Mouse (Mus musculus) stomach, postnatal 0 days (tissue): ENCODE measurements around the gene Cdkn2aipnl.

ENCODE experiments used
- CTCF ChIP-seq: IDR thresholded peaks from 2 replicates; pipeline ENCODE4 v1.5.1; 2016; ENCODE audit warnings: antibody characterized with exemption, low read depth, mild to moderate bottlenecking, moderate library complexity
- EP300 ChIP-seq: optimal IDR thresholded peaks from 2 replicates; pipeline ENCODE3; 2016; ENCODE audit warnings: antibody characterized with exemption

DNA sequence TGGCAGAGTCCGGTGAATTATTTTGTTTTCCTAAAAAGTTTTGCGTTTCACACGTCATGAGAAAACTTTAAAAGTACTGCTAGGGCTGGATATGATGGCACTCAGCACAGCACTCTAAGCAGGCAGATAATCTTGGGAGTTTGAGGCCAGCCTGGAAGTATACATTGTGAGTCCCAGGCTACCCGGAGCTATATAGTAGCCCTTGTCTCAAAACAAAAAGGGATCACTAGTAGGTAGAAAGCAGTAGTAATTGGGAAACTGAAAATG lies 36.0 kb downstream of the Cdkn2aipnl start:
- TF ChIP-seq CTCF: no peak
- TF ChIP-seq EP300: no peak
